Mouse (Mus musculus) intestine, embryonic 14.5 days (tissue): ENCODE measurements at regions not wholly inside any gene's neighbourhood (a gene's known extent, or its start where the extent isn't known, plus 50 kb on each side); places are given as distances from the start of the nearest gene placed in this dataset.

ENCODE experiments used
- ATAC-seq: fragments of 200-750 bp; cut with Nextera tagmentation; replicated peaks from 2 replicates; pipeline ENCODE4 v1.8.0; 2017; ENCODE audit warnings: low read depth, moderate number of reproducible peaks, moderate TSS enrichment, moderate library complexity; ENCODE audit not compliant: low FRiP score, low TSS enrichment
- DNase-seq: peaks from one replicate; pipeline ENCODE4 v3.0.0-alpha.2; 2018; ENCODE audit warnings: low spot score
- H3K27ac ChIP-seq: fragments of 300-500 bp; sonication (generic); 2 replicates; pipeline ENCODE4 v1.5.1; 2014; ENCODE audit warnings: low read depth, mild to moderate bottlenecking, control low read depth
- H3K27me3 ChIP-seq: fragments of 300-500 bp; sonication (generic); replicated peaks from 2 replicates; pipeline ENCODE4 v1.6.1; 2014; ENCODE audit warnings: low read length, control low read depth; ENCODE audit not compliant: control insufficient read depth, insufficient read depth
- H3K36me3 ChIP-seq: fragments of 300-500 bp; sonication (generic); 2 replicates; pipeline ENCODE4 v1.6.1; 2014; ENCODE audit warnings: low read length, control low read depth; ENCODE audit not compliant: control insufficient read depth, insufficient read depth
- H3K4me1 ChIP-seq: fragments of 300-500 bp; sonication (generic); replicated peaks from 2 replicates; pipeline ENCODE4 v1.6.1; 2014; ENCODE audit warnings: low read length, control low read depth, mixed read lengths; ENCODE audit not compliant: control insufficient read depth, insufficient read depth
- H3K4me2 ChIP-seq: fragments of 300-500 bp; sonication (generic); 2 replicates; pipeline ENCODE4 v1.6.1; 2014; ENCODE audit warnings: low read length
- H3K4me3 ChIP-seq: fragments of 300-500 bp; sonication (generic); 2 replicates; pipeline ENCODE4 v1.5.1; 2014; ENCODE audit warnings: low read depth, low read length, control low read depth, mixed read lengths
- H3K9ac ChIP-seq: fragments of 300-500 bp; sonication (generic); 2 replicates; pipeline ENCODE4 v1.6.1; 2014; ENCODE audit warnings: mild to moderate bottlenecking, low read length
- H3K9me3 ChIP-seq: fragments of 300-500 bp; sonication (generic); 2 replicates; pipeline ENCODE4 v1.6.1; 2016; ENCODE audit warnings: low read length, control low read depth; ENCODE audit not compliant: control insufficient read depth
- WGBS: fragments of 180-500 bp; shearing (Covaris S2); extraction: QIAGEN DNeasy Blood & Tissue Kit; methylation state at CpG from one replicate; pipeline ENCODE4 v1.1.7; 2014; 5-methylcytosine and 5-hydroxymethylcytosine counted together

GRCm38 (mm10) chr8:113916649-113917048 is 68.1 kb upstream of the Adamts18 start:
- no peak for ATAC-seq
- H3K4me1 ChIP-seq = peaks cover 4% of the 10 kb centered on the region; the same call in 1 of the 2 replicates
- no peak overlapping the region for H3K9ac ChIP-seq
- WGBS = 60% methylated on average over 3 of the region's 3 CpGs
- no peak for DNase-seq
- no peak overlapping the region for H3K4me2 ChIP-seq
- no peaks in the 10 kb centered on the region for H3K9me3 ChIP-seq
- no peak overlapping the region for H3K4me3 ChIP-seq
- no peak overlapping the region for H3K27ac ChIP-seq
- no peaks in the 10 kb centered on the region for H3K27me3 ChIP-seq
- H3K36me3 ChIP-seq = no peaks in the 10 kb centered on the region

- no peak overlapping the region for H3K27ac ChIP-seq
Observed at GRCm38 (mm10) chr8:113917197-113917596, 68.7 kb upstream of the Adamts18 start.

GRCm38 (mm10) chr8:113920306-113920705 is 71.8 kb upstream of the Adamts18 start:
- Histone ChIP-seq H3K9me3 (no peaks in the 10 kb centered on the region), H3K4me2 (no peak overlapping the region), H3K9ac (no peak overlapping the region), H3K36me3 (no peaks in the 10 kb centered on the region), H3K4me1 (peaks cover 4% of the 10 kb centered on the region; the same call in 1 of the 2 replicates), H3K27ac (no peak overlapping the region), H3K27me3 (no peaks in the 10 kb centered on the region), H3K4me3 (no peak overlapping the region)
- DNase-seq (no peak), ATAC-seq (no peak)
- 55% methylated on average over 2 of the region's 2 CpGs for WGBS

More at GRCm38 (mm10) chr8:113917197-113917596, 68.7 kb upstream of the Adamts18 start:
- H3K9ac ChIP-seq = no peak overlapping the region
- 16% methylated on average over 6 of the region's 6 CpGs for WGBS
- no peaks in the 10 kb centered on the region for H3K36me3 ChIP-seq
- H3K4me1 ChIP-seq = peaks cover 4% of the 10 kb centered on the region; the same call in 1 of the 2 replicates
- no peak overlapping the region for H3K4me3 ChIP-seq
- H3K4me2 ChIP-seq = no peak overlapping the region
- no peaks in the 10 kb centered on the region for H3K27me3 ChIP-seq
- H3K9me3 ChIP-seq = no peaks in the 10 kb centered on the region
- DNase-seq = no peak
- no peak for ATAC-seq

GRCm38 (mm10) chr8:113923381-113923780 is 74.8 kb upstream of the Adamts18 start:
- no peak for DNase-seq
- H3K27ac ChIP-seq = no peak overlapping the region
- H3K27me3 ChIP-seq = no peaks in the 10 kb centered on the region
- no peak overlapping the region for H3K4me2 ChIP-seq
- no peaks in the 10 kb centered on the region for H3K4me1 ChIP-seq
- no peak for ATAC-seq
- H3K9me3 ChIP-seq = no peaks in the 10 kb centered on the region
- WGBS = 36% methylated on average over 3 of the region's 3 CpGs
- no peak overlapping the region for H3K4me3 ChIP-seq
- no peak overlapping the region for H3K9ac ChIP-seq
- H3K36me3 ChIP-seq = no peaks in the 10 kb centered on the region

- no peak overlapping the region for H3K27ac ChIP-seq
- DNase-seq (no peak), ATAC-seq (no peak)
- H3K4me3 ChIP-seq = no peak overlapping the region
- no peaks in the 10 kb centered on the region for H3K27me3 ChIP-seq
- 86% methylated on average over 3 of the region's 3 CpGs for WGBS
- no peaks in the 10 kb centered on the region for H3K36me3 ChIP-seq
- H3K4me2 ChIP-seq = no peak overlapping the region
- no peaks in the 10 kb centered on the region for H3K9me3 ChIP-seq
- H3K4me1 ChIP-seq = no peaks in the 10 kb centered on the region
- no peak overlapping the region for H3K9ac ChIP-seq
Observed at GRCm38 (mm10) chr8:113953721-113954120, 105.2 kb upstream of the Adamts18 start.

GRCm38 (mm10) chr8:113956439-113957043 is 108.0 kb upstream of the Adamts18 start:
- Histone ChIP-seq H3K36me3 (no peaks in the 10 kb centered on the region), H3K9ac (no peak overlapping the region), H3K4me1 (no peaks in the 10 kb centered on the region), H3K27me3 (no peaks in the 10 kb centered on the region), H3K4me3 (no peak overlapping the region), H3K9me3 (no peaks in the 10 kb centered on the region), H3K27ac (no peak overlapping the region), H3K4me2 (no peak overlapping the region)
- DNase-seq (no peak), ATAC-seq (no peak)
- 67% methylated on average over 14 of the region's 14 CpGs for WGBS

- Histone ChIP-seq H3K27me3 (no peaks in the 10 kb centered on the region), H3K36me3 (no peaks in the 10 kb centered on the region), H3K27ac (no peak overlapping the region), H3K9me3 (no peaks in the 10 kb centered on the region), H3K4me3 (no peak overlapping the region), H3K4me2 (no peak overlapping the region), H3K9ac (no peak overlapping the region), H3K4me1 (no peaks in the 10 kb centered on the region)
- DNase-seq (no peak), ATAC-seq (no peak)
- WGBS = 51% methylated on average over 6 of the region's 6 CpGs
Observed at GRCm38 (mm10) chr8:113957821-113958220, 109.3 kb upstream of the Adamts18 start.

GRCm38 (mm10) chr8:113975810-113976209 is 127.3 kb upstream of the Adamts18 start:
- WGBS = 63% methylated on average over 5 of the region's 5 CpGs
- DNase-seq (no peak), ATAC-seq (no peak)
- H3K9me3 ChIP-seq = peaks cover 3% of the 10 kb centered on the region; the same call in 1 of the 2 replicates
- no peak overlapping the region for H3K4me2 ChIP-seq
- H3K4me1 ChIP-seq = 0 out of 2 replicates have a peak, but pooled peaks cover 14% of the 10 kb centered on the region
- H3K9ac ChIP-seq = no peak overlapping the region
- no peaks in the 10 kb centered on the region for H3K27me3 ChIP-seq
- no peaks in the 10 kb centered on the region for H3K36me3 ChIP-seq
- no peak overlapping the region for H3K4me3 ChIP-seq
- H3K27ac ChIP-seq = no peak overlapping the region

- Histone ChIP-seq H3K4me2 (no peak overlapping the region), H3K27ac (no peak overlapping the region), H3K4me3 (no peak overlapping the region), H3K27me3 (no peaks in the 10 kb centered on the region), H3K9ac (no peak overlapping the region), H3K4me1 (0 out of 2 replicates have a peak, but pooled peaks cover 14% of the 10 kb centered on the region), H3K36me3 (no peaks in the 10 kb centered on the region), H3K9me3 (peaks cover 3% of the 10 kb centered on the region; the same call in 1 of the 2 replicates)
- ATAC-seq (no peak), DNase-seq (no peak)
- 41% methylated on average over 4 of the region's 4 CpGs for WGBS
Observed at GRCm38 (mm10) chr8:113976626-113977025, 128.1 kb upstream of the Adamts18 start.
